Mouse (Mus musculus) midbrain, embryonic 10.5 days (tissue): ENCODE measurements around the gene Morc2b. TPM values are rescaled to one million over a fixed set of nuclear protein-coding genes. Genes with fewer than 3 reads are reported as not detected.
"Not testable (repeated sequence)": the region's sequence is repeated elsewhere in the genome, so short reads cannot be mapped to it uniquely, and the experiment has no call there.

ENCODE experiments used
- DNase-seq: peaks from one replicate; pipeline ENCODE4 v3.0.0-alpha.2; 2017; ENCODE audit warnings: low spot score
- H3K27ac ChIP-seq: fragments of 300-500 bp; sonication (generic); replicated peaks from 2 replicates; pipeline ENCODE4 v1.5.1; 2016; ENCODE audit warnings: mild to moderate bottlenecking
- H3K27me3 ChIP-seq: fragments of 300-500 bp; sonication (generic); 2 replicates; pipeline ENCODE4 v1.6.1; 2016; ENCODE audit warnings: low read depth, mild to moderate bottlenecking; ENCODE audit not compliant: poor library complexity, severe bottlenecking
- H3K36me3 ChIP-seq: fragments of 300-500 bp; sonication (generic); 2 replicates; pipeline ENCODE4 v1.6.1; 2016; ENCODE audit warnings: mild to moderate bottlenecking, moderate library complexity
- H3K4me1 ChIP-seq: fragments of 300-500 bp; sonication (generic); 2 replicates; pipeline ENCODE4 v1.6.1; 2016
- H3K4me3 ChIP-seq: fragments of 300-500 bp; sonication (generic); 2 replicates; pipeline ENCODE4 v1.5.1; 2016; ENCODE audit warnings: mild to moderate bottlenecking, moderate library complexity
- H3K9me3 ChIP-seq: fragments of 300-500 bp; sonication (generic); replicated peaks from 2 replicates; pipeline ENCODE4 v1.6.1; 2016; ENCODE audit warnings: mild to moderate bottlenecking
- WGBS: fragments of 180-500 bp; shearing (Covaris S2); methylation state at CpG from one replicate; pipeline ENCODE4 v1.1.7; 2016; 5-methylcytosine and 5-hydroxymethylcytosine counted together
- polyA plus RNA-seq: library from polyadenylated mRNA; unstranded; fragments of >200 nt; fragmentation: Nextera tagmentation; extraction: Ambion mirVana; gene quantifications from 2 replicates; pipeline ENCODE4 v1.2.1, GENCODE M21; 2016

Morc2b gene
- polyA plus RNA-seq, result 0.06 TPM in 1 of 2 replicates, not detected in the other

GRCm38 (mm10) chr17:33139261-33139820, at the start of gene Morc2b:
Morc2b (minus strand) TSS chr17:33139683.
- no peak for DNase-seq
- H3K27ac ChIP-seq, result no peak within 1 kb of the TSS
- no peaks in the 10 kb centered on the region for H3K36me3 ChIP-seq
- H3K4me3 ChIP-seq, result no peak within 1 kb of the TSS
- H3K4me1 ChIP-seq, result no peaks in the 10 kb centered on the region
- no peaks in the 10 kb centered on the region for H3K27me3 ChIP-seq
- WGBS, result 77% methylated on average over 18 of the region's 18 CpGs
- peaks cover 24% of the 10 kb centered on the region; the same call in 1 of the 2 replicates for H3K9me3 ChIP-seq

- DNase-seq, H3K27ac ChIP-seq, H3K36me3 ChIP-seq, H3K9me3 ChIP-seq, H3K27me3 ChIP-seq, H3K4me3 ChIP-seq, H3K4me1 ChIP-seq: not testable (repeated sequence)
- WGBS, result 88% methylated on average over 1 of the region's 1 CpGs
These were observed 28.7 kb upstream of the Morc2b start, which contains the start of gene Olfr55 for GRCm38 (mm10) chr17:33168147-33168546. Olfr55 (plus strand) TSS chr17:33168447.

DNA sequence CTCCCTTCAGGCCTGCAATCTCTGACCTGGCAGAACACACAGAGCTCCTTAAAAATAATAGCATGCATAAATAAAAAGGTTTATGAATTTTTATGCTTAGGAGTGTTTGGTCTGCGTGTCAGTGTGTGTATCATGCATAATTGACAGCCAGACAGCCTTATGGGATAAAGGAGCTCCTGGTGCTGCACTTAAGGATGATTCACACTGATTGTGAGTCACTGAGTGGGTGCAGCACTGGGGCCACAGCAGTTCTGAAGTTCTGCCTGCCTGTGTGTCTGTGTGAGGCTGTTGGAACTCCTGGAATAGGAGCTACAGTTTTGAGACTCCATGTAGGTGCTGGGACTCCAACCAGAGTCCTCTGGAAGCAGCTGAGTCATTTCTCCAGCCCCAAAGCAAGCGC, 13.2 kb downstream of the Morc2b start:
- 66% methylated on average over 2 of the region's 2 CpGs for WGBS

GRCm38 (mm10) chr17:33124546-33124945, 14.9 kb downstream of the Morc2b start:
- Histone ChIP-seq H3K27ac (no peak overlapping the region), H3K36me3 (no peaks in the 10 kb centered on the region), H3K4me3 (no peak overlapping the region), H3K27me3 (no peaks in the 10 kb centered on the region), H3K9me3 (peaks cover 3% of the 10 kb centered on the region; the same call in 1 of the 2 replicates), H3K4me1 (no peaks in the 10 kb centered on the region)
- no peak for DNase-seq

More for the DNA sequence above, 13.2 kb downstream of the Morc2b start:
- Histone ChIP-seq H3K9me3 (peaks cover 3% of the 10 kb centered on the region; the same call in 1 of the 2 replicates), H3K27ac (no peak overlapping the region), H3K4me3 (no peak overlapping the region), H3K4me1 (no peaks in the 10 kb centered on the region), H3K36me3 (no peaks in the 10 kb centered on the region), H3K27me3 (no peaks in the 10 kb centered on the region)
- no peak for DNase-seq

GRCm38 (mm10) chr17:33097396-33097795, 42.1 kb downstream of the Morc2b start:
- DNase-seq, result no peak
- Histone ChIP-seq H3K4me1 (peaks cover 10% of the 10 kb centered on the region), H3K9me3 (no peaks in the 10 kb centered on the region), H3K36me3 (no peaks in the 10 kb centered on the region), H3K27ac (no peak overlapping the region), H3K4me3 (no peak overlapping the region), H3K27me3 (no peaks in the 10 kb centered on the region)
- 88% methylated on average over 2 of the region's 2 CpGs for WGBS

GRCm38 (mm10) chr17:33092391-33093193, 46.9 kb downstream of the Morc2b start:
- DNase-seq, result peak; percentile 82
- H3K27me3 ChIP-seq, result no peaks in the 10 kb centered on the region
- peaks cover 27% of the 10 kb centered on the region for H3K4me1 ChIP-seq
- no peaks in the 10 kb centered on the region for H3K36me3 ChIP-seq
- H3K9me3 ChIP-seq, result no peaks in the 10 kb centered on the region
- WGBS, result 3% methylated on average over 31 of the region's 31 CpGs
- peak overlapping the region; percentile 75 for H3K4me3 ChIP-seq
- H3K27ac ChIP-seq, result peak overlapping the region; percentile 92

DNA sequence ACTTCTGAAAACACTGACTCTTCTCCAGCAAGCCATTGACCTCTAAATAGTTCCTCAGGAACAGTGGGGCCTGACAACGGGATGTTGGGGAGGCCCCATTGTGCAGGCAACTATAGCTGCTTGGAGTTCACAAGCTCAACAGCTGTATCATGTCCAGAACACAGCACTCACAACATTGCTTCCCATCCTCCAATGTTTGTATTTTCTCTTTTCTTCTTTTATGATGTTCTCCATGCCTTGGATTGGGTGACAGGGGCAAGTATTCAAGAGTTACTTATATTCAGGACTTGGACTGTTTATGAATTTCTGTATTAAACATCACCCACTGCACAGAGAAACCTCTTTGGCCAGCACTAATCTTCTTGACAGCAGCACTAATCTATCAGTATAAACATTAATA, 47.9 kb downstream of the Morc2b start:
- whole genome bisulfite sequencing, result 79% methylated on average over 1 of the region's 1 CpGs
- peak overlapping the region; percentile 75; the same call in 1 of the 2 replicates for H3K4me3 ChIP-seq
- no peak for DNase-seq
- H3K4me1 ChIP-seq, result peaks cover 27% of the 10 kb centered on the region
- H3K9me3 ChIP-seq, result no peaks in the 10 kb centered on the region
- peak overlapping the region; percentile 92; the same call in 1 of the 2 replicates for H3K27ac ChIP-seq
- no peaks in the 10 kb centered on the region for H3K36me3 ChIP-seq
- no peaks in the 10 kb centered on the region for H3K27me3 ChIP-seq

- Histone ChIP-seq H3K27ac (peak within 1 kb of the TSS; percentile 91), H3K36me3 (no peaks in the 10 kb centered on the region), H3K9me3 (no peaks in the 10 kb centered on the region), H3K4me1 (peaks cover 27% of the 10 kb centered on the region), H3K27me3 (no peaks in the 10 kb centered on the region), H3K4me3 (peak within 1 kb of the TSS; percentile 65)
- peak; percentile 93 for DNase-seq
- 4% methylated on average over 34 of the region's 34 CpGs for WGBS
These were observed 50.1 kb downstream of the Morc2b start, which contains the start of gene Zfp563 for GRCm38 (mm10) chr17:33089220-33089949. Zfp563 (plus strand) TSS chr17:33089310.

DNA sequence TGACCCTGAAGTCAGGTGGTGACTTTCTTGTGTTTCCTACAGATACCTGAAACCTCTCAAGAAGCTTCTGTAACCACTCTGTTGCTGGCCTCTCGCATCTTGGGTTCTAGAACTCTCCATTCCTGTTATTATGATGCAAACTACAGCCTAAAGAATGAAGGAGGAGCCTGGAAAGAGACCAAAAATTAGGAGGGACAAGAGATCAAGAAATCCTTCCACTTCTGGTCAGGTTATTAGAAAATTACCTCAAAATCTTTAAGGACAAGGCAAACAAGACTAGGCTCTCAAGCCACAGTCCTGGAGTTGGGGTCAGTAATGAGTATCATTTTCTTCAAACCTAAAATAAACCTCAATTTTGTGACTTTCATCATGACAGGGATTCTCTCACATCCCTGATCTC, 71.5 kb downstream of the Morc2b start, which contains the start of gene 4921501E09Rik:
Gene 4921501E09Rik (minus strand): TSS at position 101 of the 400 bp plus-strand sequence.
- Histone ChIP-seq H3K9me3 (no peaks in the 10 kb centered on the region), H3K27me3 (no peaks in the 10 kb centered on the region), H3K36me3 (no peaks in the 10 kb centered on the region), H3K4me1 (peaks cover 3% of the 10 kb centered on the region), H3K27ac (no peak within 1 kb of the TSS), H3K4me3 (no peak within 1 kb of the TSS)
- WGBS, result 69% methylated on average over 1 of the region's 1 CpGs
- no peak for DNase-seq

Other genes starting within 250 kb of the Morc2b start
- 7.9 and 8.9 TPM in 2 replicates for gene Zfp870, start 248.0 kb downstream of the Morc2b start, polyA plus RNA-seq
- gene Cyp4f14, start 222.3 kb downstream of the Morc2b start, polyA plus RNA-seq, result not detected in 2 replicates
- 1.6 and 2.9 TPM in 2 replicates for gene Cyp4f13, start 192.3 kb downstream of the Morc2b start, polyA plus RNA-seq
- 11.5 and 13.2 TPM in 2 replicates for gene Zfp472, start 173.9 kb downstream of the Morc2b start, polyA plus RNA-seq
- gene Zfp952, start 146.6 kb downstream of the Morc2b start, polyA plus RNA-seq, result 15.3 and 16.9 TPM in 2 replicates
- 16.8 and 18.5 TPM in 2 replicates for gene Zfp763, start 106.3 kb downstream of the Morc2b start, polyA plus RNA-seq
- not detected in 2 replicates for gene 4921501E09Rik, start 71.6 kb downstream of the Morc2b start, polyA plus RNA-seq
- gene Zfp563, start 50.4 kb downstream of the Morc2b start, polyA plus RNA-seq, result 6.6 and 8.1 TPM in 2 replicates
- gene Olfr55, start 28.8 kb upstream of the Morc2b start, polyA plus RNA-seq, result not detected in 2 replicates
- gene Olfr239, start 51.6 kb upstream of the Morc2b start, polyA plus RNA-seq, result not detected in 2 replicates
- gene Olfr1564, start 82.0 kb upstream of the Morc2b start, polyA plus RNA-seq, result not detected in 2 replicates
- gene Zfp955a, start 115.5 kb upstream of the Morc2b start, polyA plus RNA-seq, result 16.4 and 17.5 TPM in 2 replicates
- gene Olfr63, start 125.0 kb upstream of the Morc2b start, polyA plus RNA-seq, result 0.04 and 0.06 TPM in 2 replicates
- gene Zfp955b, start 149.9 kb upstream of the Morc2b start, polyA plus RNA-seq, result 9.6 and 12.3 TPM in 2 replicates
- 9.9 and 13.1 TPM in 2 replicates for gene Zfp81, start 219.2 kb upstream of the Morc2b start, polyA plus RNA-seq